Mouse (Mus musculus) layer of hippocampus, postnatal 10 days (tissue): ENCODE results near the gene Dnajc2. TPM values are rescaled to one million over a fixed set of nuclear protein-coding genes. Genes with fewer than 3 reads are reported as not detected.

Experiments
- total RNA-seq, 2 experiments: library from RNA; stranded (reverse); gene quantifications; 2 replicates each; pipeline ENCODE4 v1.2.3; 2021

Gene Dnajc2
- total RNA-seq, 2 experiments from 2014 or later, result 38.4 to 41.8 TPM

Other genes with a start within 250 kb of the Dnajc2 start
- gene Lrrc17, start 241.7 kb downstream of the Dnajc2 start, total RNA-seq, result 1 to 10 TPM; 1.2 to 1.3 TPM
- under 1 TPM; 0.36 to 0.78 TPM for gene Fbxl13, start 139.6 kb downstream of the Dnajc2 start, total RNA-seq
- 10 to 100 TPM; 25.9 to 32.5 TPM for gene Armc10, start 139.4 kb downstream of the Dnajc2 start, total RNA-seq
- gene Napepld, start 83.9 kb downstream of the Dnajc2 start, total RNA-seq, result 1 to 10 TPM; 6.6 to 7.1 TPM
- gene Pmpcb, start 48.1 kb downstream of the Dnajc2 start, total RNA-seq, result 10 to 100 TPM; 64.6 to 66.2 TPM
- gene Psmc2, start within 50 bp of the Dnajc2 start, total RNA-seq, result 100 to 1,000 TPM; 112 to 119 TPM
- gene Slc26a5, start 80.4 kb upstream of the Dnajc2 start, total RNA-seq, result under 1 TPM; 0.64 to 0.76 TPM